Mouse (Mus musculus): ENCODE measurements at regions not wholly inside any gene's neighbourhood (a gene's known extent, or its start where the extent isn't known, plus 50 kb on each side); places are given as distances from the start of the nearest gene placed in this dataset.

GRCm38 (mm10) chr8:11909146-11909545 lies 68.9 kb downstream of the Tex29 start:
- in situ Hi-C loops (cut with MboI, MseI), result no loop called here

- in situ Hi-C loops (cut with MboI, MseI), result no loop called here
Observed at GRCm38 (mm10) chr8:11911639-11912450, 71.6 kb downstream of the Tex29 start.

- in situ Hi-C loops (cut with MboI, MseI), result no loop called here
Observed at GRCm38 (mm10) chr8:11912451-11913128, 72.3 kb downstream of the Tex29 start.

GRCm38 (mm10) chr8:11913129-11913900 lies 73.0 kb downstream of the Tex29 start:
- in situ Hi-C loops (cut with MboI, MseI), result no loop called here

- in situ Hi-C loops (cut with MboI, MseI), result no loop called here
Observed at GRCm38 (mm10) chr8:11914131-11914530, 73.9 kb downstream of the Tex29 start.

GRCm38 (mm10) chr8:11914681-11915474 lies 74.6 kb downstream of the Tex29 start:
- in situ Hi-C loops (cut with MboI, MseI), result no loop called here

GRCm38 (mm10) chr8:11915721-11916120 lies 75.4 kb downstream of the Tex29 start:
- in situ Hi-C loops (cut with MboI, MseI), result no loop called here

GRCm38 (mm10) chr8:11919876-11920275 lies 79.6 kb downstream of the Tex29 start:
- in situ Hi-C loops (cut with MboI, MseI), result no loop called here

GRCm38 (mm10) chr8:11923115-11923514 lies 82.8 kb downstream of the Tex29 start:
- in situ Hi-C loops (cut with MboI, MseI), result no loop called here

GRCm38 (mm10) chr8:11924165-11924564 lies 83.9 kb downstream of the Tex29 start:
- in situ Hi-C loops (cut with MboI, MseI), result no loop called here

- in situ Hi-C loops (cut with MboI, MseI), result no loop called here
Observed at GRCm38 (mm10) chr8:11942892-11943332, 102.6 kb downstream of the Tex29 start.

GRCm38 (mm10) chr8:11947766-11948165 lies 107.5 kb downstream of the Tex29 start:
- in situ Hi-C loops (cut with MboI, MseI), result no loop called here

GRCm38 (mm10) chr8:11956268-11956667 lies 116.0 kb downstream of the Tex29 start:
- in situ Hi-C loops (cut with MboI, MseI), result loop anchor here (25.0 kb wide), 1 partner anchor 731 kb away; no protein-coding TSS in a partner anchor

- in situ Hi-C loops (cut with MboI, MseI), result loop anchor here (25.0 kb wide), 1 partner anchor 730 kb away; no protein-coding TSS in a partner anchor
Observed at GRCm38 (mm10) chr8:11957046-11957783, 116.9 kb downstream of the Tex29 start.

- in situ Hi-C loops (cut with MboI, MseI), result loop anchor here (25.0 kb wide), 1 partner anchor 729 kb away; no protein-coding TSS in a partner anchor
Observed at GRCm38 (mm10) chr8:11958176-11958575, 117.9 kb downstream of the Tex29 start.

- in situ Hi-C loops (cut with MboI, MseI), result loop anchor here (25.0 kb wide), 1 partner anchor 728 kb away; no protein-coding TSS in a partner anchor
Observed at GRCm38 (mm10) chr8:11959466-11959865, 119.2 kb downstream of the Tex29 start.

GRCm38 (mm10) chr8:11963575-11963974 lies 123.3 kb downstream of the Tex29 start:
- in situ Hi-C loops (cut with MboI, MseI), result loop anchor here (25.0 kb wide), 1 partner anchor 724 kb away; no protein-coding TSS in a partner anchor

GRCm38 (mm10) chr8:11967670-11968069 lies 127.4 kb downstream of the Tex29 start:
- in situ Hi-C loops (cut with MboI, MseI), result loop anchor here (25.0 kb wide), 1 partner anchor 720 kb away; no protein-coding TSS in a partner anchor

GRCm38 (mm10) chr8:11970515-11970914 lies 130.2 kb downstream of the Tex29 start:
- in situ Hi-C loops (cut with MboI, MseI), result loop anchor here (5.0 to 25.0 kb wide), 2 partner anchors 592 to 717 kb away; no protein-coding TSS in a partner anchor

GRCm38 (mm10) chr8:11973436-11973835 lies 133.2 kb downstream of the Tex29 start:
- in situ Hi-C loops (cut with MboI, MseI), result loop anchor here (5.0 to 25.0 kb wide), 2 partner anchors 589 to 714 kb away; no protein-coding TSS in a partner anchor
